Mouse (Mus musculus) cerebellum, adult 2 months (tissue): Measurements from ENCODE around the gene Mkrn1.
"Not testable (repeated sequence)": the region's sequence is repeated elsewhere in the genome, so short reads cannot be mapped to it uniquely, and the experiment has no call there.

Experiments used
- CTCF ChIP-seq: fragments of 200-500 bp; IDR thresholded peaks from 2 replicates; pipeline ENCODE4 v1.5.1; 2011; ENCODE audit warnings: low read depth, mild to moderate bottlenecking, control low read depth, low read length, moderate library complexity, borderline replicate concordance; ENCODE audit not compliant: insufficient read depth
- POLR2A ChIP-seq: fragments of 200-500 bp; IDR thresholded peaks from 2 replicates; pipeline ENCODE4 v1.6.1; 2011; ENCODE audit warnings: low read length, control low read depth, borderline replicate concordance; ENCODE audit not compliant: insufficient read depth

DNA sequence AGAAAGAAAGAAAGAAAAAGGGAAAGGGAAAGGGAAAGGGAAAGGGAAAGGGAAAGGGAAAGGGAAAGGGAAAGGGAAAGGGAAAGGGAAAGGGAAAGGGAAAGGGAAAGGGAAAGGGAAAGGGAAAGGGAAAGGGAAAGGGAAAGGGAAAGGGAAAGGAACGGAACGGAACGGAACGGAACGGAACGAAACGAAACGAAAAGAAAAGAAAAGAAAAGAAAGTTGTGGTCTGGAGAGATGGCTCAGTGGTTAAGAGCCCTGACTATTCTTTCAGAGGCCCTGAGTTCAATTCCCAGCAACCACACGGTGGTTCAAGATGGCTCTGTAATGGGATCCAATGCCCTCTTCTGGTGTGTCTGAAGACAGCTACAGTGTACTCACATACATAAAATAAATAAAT, 61.1 kb downstream of the Mkrn1 start:
- TF ChIP-seq POLR2A, CTCF: not testable (repeated sequence)
